Mouse (Mus musculus) liver, postnatal 0 days (tissue): ENCODE results near the gene Gm20773. TPM values are rescaled to one million over a fixed set of nuclear protein-coding genes. Genes with fewer than 3 reads are reported as not detected.
"Not testable (repeated sequence)": the region's sequence is repeated elsewhere in the genome, so short reads cannot be mapped to it uniquely, and the experiment has no call there.

ENCODE experiments used
- ATAC-seq: fragments of 200-750 bp; cut with Nextera tagmentation; 2 replicates; pipeline ENCODE4 v1.8.0; 2017; ENCODE audit warnings: mild to moderate bottlenecking, moderate library complexity
- DNase-seq: peaks from one replicate; pipeline ENCODE4 v3.0.0-alpha.2; 2016
- H3K27ac ChIP-seq: fragments of 300-500 bp; sonication (generic); 2 replicates; pipeline ENCODE4 v1.5.1; 2014; ENCODE audit warnings: antibody characterized with exemption, moderate library complexity, mild to moderate bottlenecking, low read depth
- H3K27me3 ChIP-seq: fragments of 300-500 bp; sonication (generic); 2 replicates; pipeline ENCODE4 v1.6.1; 2014; ENCODE audit warnings: low read length, control low read depth, mixed read lengths; ENCODE audit not compliant: insufficient read depth
- H3K36me3 ChIP-seq: fragments of 300-500 bp; sonication (generic); replicated peaks from 2 replicates; pipeline ENCODE4 v1.6.1; 2014; ENCODE audit warnings: mild to moderate bottlenecking, control low read depth, low read length, moderate library complexity, mixed read lengths; ENCODE audit not compliant: insufficient read depth
- H3K4me1 ChIP-seq: fragments of 300-500 bp; sonication (generic); 2 replicates; pipeline ENCODE4 v1.6.1; 2014; ENCODE audit warnings: antibody characterized with exemption, mild to moderate bottlenecking, control low read depth; ENCODE audit not compliant: insufficient read depth
- H3K4me2 ChIP-seq: fragments of 300-500 bp; sonication (generic); 2 replicates; pipeline ENCODE4 v1.6.1; 2014; ENCODE audit warnings: low read depth, mild to moderate bottlenecking, low read length, moderate library complexity, mixed read lengths
- H3K4me3 ChIP-seq: fragments of 300-500 bp; sonication (generic); 2 replicates; pipeline ENCODE4 v1.5.1; 2014; ENCODE audit warnings: low read depth, low read length
- H3K9ac ChIP-seq: fragments of 300-500 bp; sonication (generic); replicated peaks from 2 replicates; pipeline ENCODE4 v1.6.1; 2014; ENCODE audit warnings: mild to moderate bottlenecking, moderate library complexity
- H3K9me3 ChIP-seq: fragments of 300-500 bp; sonication (generic); 2 replicates; pipeline ENCODE4 v1.6.1; 2016; ENCODE audit warnings: mild to moderate bottlenecking, control low read depth, low read length, mixed read lengths
- WGBS: fragments of 180-500 bp; shearing (Covaris S2); extraction: QIAGEN DNeasy Blood & Tissue Kit; methylation state at CpG from one replicate; pipeline ENCODE4 v1.1.7; 2014; ENCODE audit not compliant: insufficient replicate concordance; 5-methylcytosine and 5-hydroxymethylcytosine counted together
- polyA plus RNA-seq: library from polyadenylated mRNA; unstranded; fragments of >200 nt; fragmentation: Nextera tagmentation; extraction: Ambion mirVana; gene quantifications from 2 replicates; pipeline ENCODE4 v1.2.1, GENCODE M21; 2015

The Gm20773 gene
- polyA plus RNA-seq: not detected in 2 replicates

GRCm38 (mm10) chrY:13493726-13494125, at the start of gene Gm20773:
Gm20773 (plus strand) TSS chrY:13494026.
- not testable (repeated sequence) for H3K4me2 ChIP-seq, DNase-seq, H3K27ac ChIP-seq, H3K9me3 ChIP-seq, H3K4me1 ChIP-seq, H3K9ac ChIP-seq, H3K36me3 ChIP-seq, H3K4me3 ChIP-seq, ATAC-seq, H3K27me3 ChIP-seq
- WGBS: no CpG with 5 or more reads among the region's 1 CpGs

GRCm38 (mm10) chrY:13465479-13465878, 28.3 kb upstream of the Gm20773 start, which contains the start of gene Gm21866:
Gm21866 (minus strand) TSS chrY:13465579.
- H3K27me3 ChIP-seq, H3K4me2 ChIP-seq, H3K9ac ChIP-seq, H3K4me3 ChIP-seq, H3K4me1 ChIP-seq, H3K27ac ChIP-seq, ATAC-seq, H3K36me3 ChIP-seq, H3K9me3 ChIP-seq, DNase-seq: not testable (repeated sequence)
- WGBS: 33% methylated on average over 1 of the region's 3 CpGs

Other genes with a start within 250 kb of the Gm20773 start
- not detected in 2 replicates for gene Gm21440, start 241.6 kb upstream of the Gm20773 start, polyA plus RNA-seq
- not detected in 2 replicates for gene Gm21454, start 241.6 kb upstream of the Gm20773 start, polyA plus RNA-seq
- not detected in 2 replicates for gene Gm21725, start 145.0 kb upstream of the Gm20773 start, polyA plus RNA-seq
- gene Gm21866, start 28.4 kb upstream of the Gm20773 start, polyA plus RNA-seq: not detected in 2 replicates